Mouse (Mus musculus): ENCODE measurements around the gene Cdk5r1.

DNA sequence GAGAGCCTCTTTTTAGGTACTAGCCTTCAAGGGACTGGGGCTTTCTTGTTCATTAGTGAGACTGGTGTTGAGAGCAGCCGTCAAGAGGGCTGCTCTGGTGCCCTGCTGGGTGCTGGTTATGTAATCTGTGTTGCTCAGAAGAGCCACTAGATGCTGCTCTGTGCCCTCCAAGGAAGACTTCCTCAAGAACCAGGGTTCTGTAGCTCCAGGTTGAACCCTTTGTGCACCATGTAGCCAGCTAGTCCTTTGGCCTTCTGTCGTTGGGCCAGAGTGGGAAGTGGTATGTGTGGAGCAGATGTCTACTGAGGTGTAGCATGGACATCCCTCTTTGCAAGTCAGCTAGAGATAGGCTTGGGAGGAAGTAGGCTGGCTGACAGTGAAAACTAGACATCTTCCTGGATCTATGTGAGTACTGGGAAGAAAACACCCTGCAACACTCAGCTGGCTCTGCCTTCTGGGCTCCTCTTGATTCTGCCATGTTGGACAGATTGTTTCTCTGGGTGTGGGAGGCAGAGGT is 2.6 kb upstream of the Cdk5r1 start:
- no peak for TF ChIP-seq POLR2A (IDR thresholded peaks at IDR 0.05; ENCODE audit: insufficient read depth, low read depth, low read length)
- no peak for TF ChIP-seq CTCF (IDR thresholded peaks at IDR 0.05; ENCODE audit: insufficient read depth, low read depth, low read length)
